Mouse (Mus musculus): ENCODE data around the gene Pcdh7.

The Pcdh7 gene

DNA sequence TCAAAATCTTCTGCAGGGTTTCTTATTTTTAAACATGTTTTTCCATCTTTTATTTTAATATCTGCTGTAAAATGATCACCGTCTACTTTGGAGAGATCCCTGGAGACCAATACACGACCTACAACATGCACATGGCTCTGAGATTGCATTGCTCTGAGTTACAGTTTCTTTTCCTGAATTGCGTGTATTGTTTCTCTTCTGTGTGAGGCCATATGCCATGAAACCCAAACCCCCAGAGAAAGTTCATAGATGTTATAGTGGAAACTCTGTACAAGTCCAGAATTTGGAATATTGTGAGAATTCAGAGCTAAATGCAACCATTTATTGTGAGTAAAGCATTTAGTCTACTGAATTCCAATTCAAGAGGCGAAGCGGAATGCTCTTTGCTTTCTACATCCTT, 203.4 kb downstream of the Pcdh7 start:
- in situ Hi-C loops (cut with MboI, MseI) = no loop called here

- in situ Hi-C loops (cut with MboI, MseI) = no loop called here
Observed at GRCm38 (mm10) chr5:57931331-57931730, 213.6 kb downstream of the Pcdh7 start.

- in situ Hi-C loops (cut with MboI, MseI) = no loop called here
Observed at GRCm38 (mm10) chr5:57931738-57932137, 214.0 kb downstream of the Pcdh7 start.

DNA sequence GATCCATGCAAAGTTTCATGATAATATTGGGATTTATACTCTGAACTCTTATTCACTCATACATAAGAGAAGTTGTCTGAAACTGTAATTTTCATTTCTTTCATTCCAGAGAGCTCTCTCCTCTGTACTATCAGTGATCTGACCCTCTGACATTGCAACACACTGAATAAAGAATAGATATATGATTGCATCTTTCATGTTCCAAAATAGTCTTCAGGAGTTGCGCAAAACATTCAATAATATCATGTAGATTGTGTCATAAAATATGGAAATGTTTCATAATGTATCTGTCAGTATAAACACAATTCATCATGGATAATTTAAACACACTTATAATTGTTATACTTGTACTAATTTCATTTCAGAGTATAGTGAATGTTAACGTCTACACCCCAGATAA, 216.9 kb downstream of the Pcdh7 start:
- in situ Hi-C loops (cut with MboI, MseI) = no loop called here

DNA sequence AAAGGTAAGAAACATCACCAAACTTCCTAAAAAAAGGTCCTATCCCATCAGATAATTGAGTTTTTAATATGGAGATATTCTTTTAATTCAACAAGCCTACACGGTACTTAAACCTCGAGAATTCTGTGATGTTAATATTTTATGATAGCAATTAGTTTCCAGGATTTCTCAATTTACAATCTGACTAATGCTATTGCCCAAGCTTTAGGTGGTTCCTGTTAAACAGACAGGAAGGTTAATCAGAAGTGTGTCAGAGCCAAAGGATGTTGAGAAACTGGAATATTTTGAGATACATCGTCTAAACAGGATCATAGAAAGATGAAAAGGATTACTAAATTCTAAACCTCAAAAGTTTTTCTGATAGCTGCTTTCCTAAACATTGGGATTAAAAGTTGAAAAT, 222.7 kb downstream of the Pcdh7 start:
- in situ Hi-C loops (cut with MboI, MseI) = no loop called here

GRCm38 (mm10) chr5:57943176-57943575, 225.4 kb downstream of the Pcdh7 start:
- in situ Hi-C loops (cut with MboI, MseI) = no loop called here

GRCm38 (mm10) chr5:57943611-57944010, 225.8 kb downstream of the Pcdh7 start:
- in situ Hi-C loops (cut with MboI, MseI) = no loop called here

DNA sequence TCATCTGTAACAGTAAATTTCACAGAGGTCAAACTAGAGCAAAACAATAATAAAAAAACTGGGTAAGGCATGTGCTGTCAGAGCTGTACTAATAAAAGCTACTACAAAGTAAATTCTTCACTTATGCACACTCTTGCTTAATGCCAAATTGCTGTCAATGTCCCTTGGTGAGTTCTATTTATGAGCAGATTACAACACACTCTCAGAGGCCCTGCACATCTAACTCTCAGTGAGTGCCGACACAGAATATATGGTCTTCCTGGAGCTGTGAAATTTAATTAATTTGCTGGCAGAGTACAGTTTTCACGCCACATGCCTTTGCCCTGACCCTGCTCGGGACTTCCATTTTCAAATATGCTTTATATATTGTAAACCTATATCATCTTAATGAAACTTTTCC, 227.7 kb downstream of the Pcdh7 start:
- in situ Hi-C loops (cut with MboI, MseI) = no loop called here

DNA sequence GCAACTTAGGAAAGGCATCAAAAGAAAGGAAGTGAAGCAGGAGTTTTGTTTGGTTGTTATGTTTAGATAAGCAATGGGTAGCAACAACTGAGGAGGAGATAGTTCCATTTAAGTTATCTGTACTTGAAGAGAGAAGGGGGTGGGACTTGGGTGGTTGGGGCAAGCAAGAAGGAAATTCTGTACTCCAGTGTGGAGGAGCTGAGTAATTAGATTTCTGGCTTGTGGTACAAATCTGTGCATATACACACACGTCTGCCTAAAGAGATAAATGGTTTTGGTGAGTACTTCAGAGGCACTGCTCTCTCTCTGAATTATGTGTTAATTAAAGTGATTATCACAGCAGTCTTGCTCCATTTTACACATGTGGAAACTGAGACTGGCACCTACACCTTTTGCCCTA, 241.6 kb downstream of the Pcdh7 start:
- in situ Hi-C loops (cut with MboI, MseI) = no loop called here

GRCm38 (mm10) chr5:57963792-57964191, 246.0 kb downstream of the Pcdh7 start:
- in situ Hi-C loops (cut with MboI, MseI) = no loop called here

GRCm38 (mm10) chr5:57964201-57964600, 246.4 kb downstream of the Pcdh7 start:
- in situ Hi-C loops (cut with MboI, MseI) = no loop called here

DNA sequence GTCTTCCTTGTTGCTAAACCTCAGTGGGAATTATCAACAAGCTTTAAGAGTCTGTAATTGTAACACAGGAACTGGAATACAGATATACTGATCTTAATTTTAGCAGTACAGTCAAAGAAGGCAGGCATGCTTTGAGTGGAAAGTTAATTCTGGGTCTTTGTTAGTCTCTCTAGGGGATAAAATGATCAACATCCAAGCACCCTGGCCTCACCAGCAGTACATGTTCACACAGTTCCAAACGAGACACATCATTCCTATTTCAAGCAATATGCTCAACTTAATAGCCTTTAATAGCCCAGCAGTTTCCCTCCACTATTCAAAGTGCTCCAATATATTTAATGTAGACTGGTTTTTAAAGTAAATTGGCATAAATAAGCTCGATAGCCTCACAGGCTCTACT, 275.8 kb downstream of the Pcdh7 start:
- in situ Hi-C loops (cut with MboI, MseI) = no loop called here

DNA sequence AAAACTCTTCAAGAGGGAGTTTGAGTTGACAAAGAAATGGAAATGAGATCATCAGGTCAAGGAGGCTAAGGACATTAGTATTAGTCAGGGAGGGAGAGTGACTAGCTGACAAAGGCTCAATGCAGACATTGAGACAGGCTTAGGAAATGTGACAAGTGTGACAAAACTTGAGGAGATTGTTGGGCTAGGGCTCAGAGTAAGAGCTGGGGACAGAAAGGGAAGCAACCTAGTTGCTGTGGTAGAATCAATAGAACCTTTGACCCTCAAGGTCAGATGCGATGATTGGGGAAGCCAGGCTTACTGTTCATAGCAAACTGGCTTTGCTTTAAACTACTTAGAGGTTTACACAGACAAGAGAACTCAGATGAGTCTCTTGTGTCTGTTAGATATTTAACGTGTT, 303.6 kb downstream of the Pcdh7 start:
- in situ Hi-C loops (cut with MboI, MseI) = no loop called here

- in situ Hi-C loops (cut with MboI, MseI) = no loop called here
Observed at GRCm38 (mm10) chr5:58025123-58025522, 307.4 kb downstream of the Pcdh7 start.

DNA sequence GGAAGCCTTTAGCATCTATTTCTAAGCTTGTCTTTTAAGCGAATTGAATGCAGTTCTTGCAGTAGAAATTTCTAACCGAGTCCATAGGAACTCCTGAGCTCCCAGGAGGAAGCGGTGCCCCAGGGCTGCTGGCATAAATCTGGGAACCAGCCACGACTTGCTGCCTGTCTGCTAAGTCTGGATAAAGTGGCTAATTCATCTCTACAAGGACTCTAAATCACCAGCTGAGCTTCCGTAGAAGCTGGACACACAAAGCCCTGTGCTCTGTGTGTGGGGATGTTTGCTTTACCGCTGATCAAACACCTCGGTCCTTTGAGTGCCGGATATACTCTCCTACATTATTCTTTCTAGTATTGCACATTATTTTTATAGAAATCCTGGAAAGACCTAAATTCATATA, 308.0 kb downstream of the Pcdh7 start:
- in situ Hi-C loops (cut with MboI, MseI) = no loop called here

DNA sequence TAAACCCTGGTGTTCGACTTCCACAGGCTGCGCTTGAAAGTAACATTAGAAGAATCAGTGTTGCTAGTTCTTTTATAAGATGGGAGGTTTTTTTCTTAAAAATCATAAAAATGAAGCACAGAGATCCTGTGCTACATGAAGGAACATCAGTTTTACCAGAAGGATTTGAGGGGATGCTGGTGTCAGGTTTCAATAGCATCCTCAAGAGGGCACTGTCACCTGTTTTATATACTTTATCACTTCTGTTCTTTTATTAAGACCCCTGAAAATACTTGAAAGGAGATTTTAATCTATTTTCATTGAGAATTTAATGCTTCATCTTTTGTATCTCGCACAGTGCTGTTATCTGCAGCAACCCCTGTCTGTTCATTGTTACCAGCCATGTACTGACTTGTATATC, 322.1 kb downstream of the Pcdh7 start:
- in situ Hi-C loops (cut with MboI, MseI) = no loop called here

DNA sequence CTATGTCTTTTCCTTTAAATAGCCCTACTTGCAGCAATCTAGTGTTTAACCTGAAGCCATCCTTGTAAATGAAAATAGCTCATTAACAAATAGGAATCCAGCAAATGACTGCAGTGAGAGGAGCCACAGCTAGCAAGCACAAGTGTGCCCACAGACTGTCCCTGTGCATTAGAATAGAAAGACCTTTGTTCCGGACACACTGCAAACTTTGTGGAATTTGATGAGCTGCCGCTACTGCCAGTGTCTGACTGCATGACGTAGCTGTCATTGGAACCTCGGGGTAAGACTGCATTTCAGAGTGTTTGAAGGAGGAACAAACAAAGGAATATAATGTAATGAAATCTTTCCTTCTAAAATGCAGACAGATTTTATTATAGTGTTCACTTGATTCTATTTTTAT, 326.4 kb downstream of the Pcdh7 start:
- in situ Hi-C loops (cut with MboI, MseI) = no loop called here

GRCm38 (mm10) chr5:58081054-58081453, 363.3 kb downstream of the Pcdh7 start:
- in situ Hi-C loops (cut with MboI, MseI) = no loop called here

DNA sequence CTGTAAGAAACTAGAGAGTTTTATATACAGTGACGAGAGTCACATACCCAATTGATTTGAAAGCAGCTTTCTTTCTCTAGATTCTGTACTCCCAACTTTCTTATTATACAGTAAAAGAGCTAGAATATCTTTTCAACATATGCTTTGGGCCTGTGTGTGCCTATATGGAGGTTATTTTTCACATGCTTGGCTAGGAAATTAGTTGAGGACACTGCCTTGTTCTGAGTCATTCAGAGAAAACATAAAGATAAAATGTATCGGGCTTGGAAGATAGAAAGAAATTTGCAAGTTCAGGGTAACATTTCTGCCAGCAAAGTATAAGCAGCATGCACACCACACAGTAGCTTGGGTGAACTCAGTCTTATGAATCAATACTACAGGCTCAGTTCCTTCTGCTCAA, 364.5 kb downstream of the Pcdh7 start:
- in situ Hi-C loops (cut with MboI, MseI) = no loop called here

- in situ Hi-C loops (cut with MboI, MseI) = no loop called here
Observed at GRCm38 (mm10) chr5:58083056-58083455, 365.3 kb downstream of the Pcdh7 start.

DNA sequence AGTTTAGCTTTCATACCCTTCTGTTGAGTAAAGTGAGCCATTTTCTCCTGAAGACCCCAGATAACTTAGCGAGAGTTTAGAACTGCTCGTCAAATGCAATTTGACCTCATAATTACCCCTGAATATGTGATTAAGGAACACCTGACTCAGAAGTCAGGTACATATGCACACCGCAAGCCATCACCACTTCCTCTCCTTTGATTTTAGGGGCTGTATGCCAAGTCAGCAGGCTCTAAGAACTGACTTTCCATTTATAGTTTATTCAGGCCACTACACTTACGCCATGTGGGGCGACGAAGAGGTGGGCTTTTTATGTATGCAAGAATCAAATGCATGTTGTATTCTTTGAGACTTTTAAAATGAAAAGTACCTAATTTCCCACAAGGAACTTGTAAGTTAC, 366.2 kb downstream of the Pcdh7 start:
- in situ Hi-C loops (cut with MboI, MseI) = no loop called here

DNA sequence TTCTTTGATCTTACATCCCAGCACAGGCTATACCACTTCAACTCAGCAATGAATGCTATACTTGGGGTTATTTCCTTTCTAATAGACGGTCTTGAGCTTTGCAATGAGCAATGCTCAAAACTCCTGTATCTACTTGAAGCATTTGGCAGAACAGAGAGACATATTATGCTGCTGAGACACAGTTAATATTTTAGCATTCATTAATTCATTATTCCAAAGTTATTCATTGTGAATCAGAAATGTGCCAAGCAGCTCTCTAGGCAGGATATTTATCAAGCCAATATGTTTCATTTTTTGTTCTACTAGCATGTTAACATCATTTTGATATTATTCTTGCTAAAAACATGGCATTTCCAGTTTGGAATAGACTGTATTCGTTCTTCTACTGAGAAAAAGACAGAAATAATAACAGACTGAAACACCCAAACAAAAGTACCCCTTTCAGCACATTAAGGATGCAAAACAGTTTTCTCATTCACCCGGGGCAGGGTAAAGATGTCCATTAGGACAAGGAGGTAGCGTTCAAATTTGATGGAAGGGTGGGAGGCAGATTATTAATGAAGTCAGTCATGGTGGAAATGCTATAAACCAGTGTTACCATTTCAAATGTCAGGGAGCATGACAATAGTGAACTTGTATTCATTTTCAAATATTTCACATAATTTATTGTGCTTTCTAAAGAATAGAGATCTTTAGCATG, 391.0 kb downstream of the Pcdh7 start:
- in situ Hi-C loops (cut with MboI, MseI) = no loop called here

DNA sequence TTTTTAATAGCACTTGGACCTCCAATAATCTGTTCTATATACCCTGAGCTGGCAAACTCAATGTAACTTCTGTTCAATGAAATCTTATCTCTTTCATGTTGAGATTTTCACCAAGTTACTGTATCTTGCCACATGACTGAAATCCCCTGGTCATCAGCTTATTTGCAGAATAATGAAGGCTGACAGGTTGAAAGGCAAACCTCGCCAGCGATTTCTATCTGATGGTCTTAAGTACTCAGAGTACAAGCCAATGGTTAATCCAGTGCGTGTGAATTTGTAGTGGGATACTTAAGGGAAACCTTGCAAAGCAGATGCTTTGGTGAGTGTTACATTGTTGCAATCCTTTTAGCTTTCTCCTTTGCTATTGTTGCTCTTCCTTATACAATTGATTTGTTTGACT, 398.3 kb downstream of the Pcdh7 start:
- in situ Hi-C loops (cut with MboI, MseI) = no loop called here

DNA sequence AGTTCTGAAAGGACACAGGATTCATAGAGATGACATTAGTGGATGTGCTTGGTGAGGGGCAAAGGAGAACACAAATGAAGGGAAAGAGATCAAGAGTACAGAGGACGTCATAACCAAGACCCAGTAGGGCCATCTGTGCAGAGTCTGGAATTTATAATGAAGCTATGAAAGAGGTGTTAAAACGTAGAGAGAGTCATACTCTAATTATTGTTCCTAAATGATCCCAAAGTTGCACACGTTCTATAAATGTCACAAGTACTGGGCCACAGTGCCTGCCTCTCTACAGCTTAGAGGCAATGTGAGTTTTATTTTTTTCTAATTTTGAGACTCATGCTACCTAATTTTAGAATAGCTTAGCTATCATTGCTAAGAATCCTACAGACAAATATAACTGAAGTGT, 400.1 kb downstream of the Pcdh7 start:
- in situ Hi-C loops (cut with MboI, MseI) = no loop called here
